Mouse (Mus musculus): ENCODE data around the gene Cyp2e1. TPM values are rescaled to one million over a fixed set of nuclear protein-coding genes. Genes with fewer than 3 reads are reported as not detected.
"Not testable (repeated sequence)": the region's sequence is repeated elsewhere in the genome, so short reads cannot be mapped to it uniquely, and the experiment has no call there.

Cyp2e1 gene
- polyA plus RNA-seq, 1 experiment from 2014 or later: not detected

GRCm38 (mm10) chr7:140756151-140756854 lies 7.2 kb upstream of the Cyp2e1 start:
- WGBS: 66% methylated on average over 4 of the region's 4 CpGs
- no peak overlapping the region for H3K4me2 ChIP-seq (ENCODE audit: low read depth, low read length)
- ATAC-seq (ENCODE audit: insufficient read depth, low FRiP score): no peak
- H3K9me3 ChIP-seq (replicated peaks; ENCODE audit: control insufficient read depth, low read length): no peaks in the 10 kb centered on the region
- no peaks in the 10 kb centered on the region for H3K27me3 ChIP-seq (ENCODE audit: control insufficient read depth, insufficient read depth, low read length)
- H3K9ac ChIP-seq (ENCODE audit: low read length): no peak overlapping the region
- no peaks in the 10 kb centered on the region for H3K36me3 ChIP-seq (ENCODE audit: control insufficient read depth, insufficient read depth, low read length)
- no peak overlapping the region for H3K27ac ChIP-seq (ENCODE audit: low read length)
- H3K4me3 ChIP-seq (replicated peaks; ENCODE audit: low read length): no peak overlapping the region
- no peaks in the 10 kb centered on the region for H3K4me1 ChIP-seq (ENCODE audit: control insufficient read depth, insufficient read depth, low read length)

- no peak overlapping the region for H3K4me2 ChIP-seq (ENCODE audit: low read depth, low read length)
- H3K27ac ChIP-seq (ENCODE audit: low read length): no peak overlapping the region
- no peak for ATAC-seq (ENCODE audit: insufficient read depth, low FRiP score)
- no peaks in the 10 kb centered on the region for H3K9me3 ChIP-seq (replicated peaks; ENCODE audit: control insufficient read depth, low read length)
- no peaks in the 10 kb centered on the region for H3K27me3 ChIP-seq (ENCODE audit: control insufficient read depth, insufficient read depth, low read length)
- no peak overlapping the region for H3K4me3 ChIP-seq (replicated peaks; ENCODE audit: low read length)
- H3K4me1 ChIP-seq (ENCODE audit: control insufficient read depth, insufficient read depth, low read length): no peaks in the 10 kb centered on the region
- H3K9ac ChIP-seq (ENCODE audit: low read length): no peak overlapping the region
- H3K36me3 ChIP-seq (ENCODE audit: control insufficient read depth, insufficient read depth, low read length): no peaks in the 10 kb centered on the region
These were observed 2.9 kb upstream of the Cyp2e1 start for GRCm38 (mm10) chr7:140760647-140761046.

- H3K4me1 ChIP-seq (ENCODE audit: control insufficient read depth, insufficient read depth, low read length); H3K9ac ChIP-seq (ENCODE audit: low read length); H3K27me3 ChIP-seq (ENCODE audit: control insufficient read depth, insufficient read depth, low read length); H3K4me3 ChIP-seq (replicated peaks; ENCODE audit: low read length); H3K36me3 ChIP-seq (ENCODE audit: control insufficient read depth, insufficient read depth, low read length); ATAC-seq (ENCODE audit: insufficient read depth, low FRiP score); H3K4me2 ChIP-seq (ENCODE audit: low read depth, low read length); H3K9me3 ChIP-seq (replicated peaks; ENCODE audit: control insufficient read depth, low read length); H3K27ac ChIP-seq (ENCODE audit: low read length): not testable (repeated sequence)
- 65% methylated on average over 1 of the region's 1 CpGs for WGBS
These were observed 1.9 kb downstream of the Cyp2e1 start for GRCm38 (mm10) chr7:140765391-140765790.

- no peaks in the 10 kb centered on the region for H3K27me3 ChIP-seq (ENCODE audit: control insufficient read depth, insufficient read depth, low read length)
- H3K36me3 ChIP-seq (ENCODE audit: control insufficient read depth, insufficient read depth, low read length): no peaks in the 10 kb centered on the region
- H3K4me3 ChIP-seq (replicated peaks; ENCODE audit: low read length): no peak overlapping the region
- no peak overlapping the region for H3K4me2 ChIP-seq (ENCODE audit: low read depth, low read length)
- ATAC-seq (ENCODE audit: insufficient read depth, low FRiP score): no peak
- H3K9ac ChIP-seq (ENCODE audit: low read length): no peak overlapping the region
- no peaks in the 10 kb centered on the region for H3K4me1 ChIP-seq (ENCODE audit: control insufficient read depth, insufficient read depth, low read length)
- 67% methylated on average over 12 of the region's 12 CpGs for WGBS
- no peaks in the 10 kb centered on the region for H3K9me3 ChIP-seq (replicated peaks; ENCODE audit: control insufficient read depth, low read length)
- H3K27ac ChIP-seq (ENCODE audit: low read length): no peak overlapping the region
These were observed 2.6 kb downstream of the Cyp2e1 start for GRCm38 (mm10) chr7:140765888-140766739.

- no peak for ATAC-seq (ENCODE audit: insufficient read depth, low FRiP score)
- Histone ChIP-seq H3K27me3 (ENCODE audit: control insufficient read depth, insufficient read depth, low read length) (no peaks in the 10 kb centered on the region), H3K36me3 (ENCODE audit: control insufficient read depth, insufficient read depth, low read length) (no peaks in the 10 kb centered on the region), H3K27ac (ENCODE audit: low read length) (no peak overlapping the region), H3K4me3 (replicated peaks; ENCODE audit: low read length) (no peak overlapping the region), H3K4me2 (ENCODE audit: low read depth, low read length) (no peak overlapping the region), H3K9me3 (replicated peaks; ENCODE audit: control insufficient read depth, low read length) (no peaks in the 10 kb centered on the region), H3K9ac (ENCODE audit: low read length) (no peak overlapping the region), H3K4me1 (ENCODE audit: control insufficient read depth, insufficient read depth, low read length) (no peaks in the 10 kb centered on the region)
- 77% methylated on average over 4 of the region's 4 CpGs for WGBS
These were observed 17.0 kb downstream of the Cyp2e1 start for GRCm38 (mm10) chr7:140780548-140780947.

- ATAC-seq (ENCODE audit: insufficient read depth, low FRiP score): no peak
- WGBS: 76% methylated on average over 33 of the region's 33 CpGs
- Histone ChIP-seq H3K27me3 (ENCODE audit: control insufficient read depth, insufficient read depth, low read length) (no peaks in the 10 kb centered on the region), H3K36me3 (ENCODE audit: control insufficient read depth, insufficient read depth, low read length) (no peaks in the 10 kb centered on the region), H3K27ac (ENCODE audit: low read length) (no peak within 1 kb of the TSS), H3K4me3 (replicated peaks; ENCODE audit: low read length) (no peak within 1 kb of the TSS), H3K4me2 (ENCODE audit: low read depth, low read length) (no peak within 1 kb of the TSS), H3K4me1 (ENCODE audit: control insufficient read depth, insufficient read depth, low read length) (no peaks in the 10 kb centered on the region), H3K9me3 (replicated peaks; ENCODE audit: control insufficient read depth, low read length) (no peaks in the 10 kb centered on the region), H3K9ac (ENCODE audit: low read length) (no peak within 1 kb of the TSS)
These were observed 24.0 kb downstream of the Cyp2e1 start, which contains the start of gene Syce1 for GRCm38 (mm10) chr7:140787406-140788052. Gene Syce1 (minus strand): TSS chr7:140787852.

- Histone ChIP-seq H3K27ac (ENCODE audit: low read length) (no peak overlapping the region), H3K4me2 (ENCODE audit: low read depth, low read length) (no peak overlapping the region), H3K27me3 (ENCODE audit: control insufficient read depth, insufficient read depth, low read length) (no peaks in the 10 kb centered on the region), H3K9ac (ENCODE audit: low read length) (no peak overlapping the region), H3K4me3 (replicated peaks; ENCODE audit: low read length) (no peak overlapping the region), H3K36me3 (ENCODE audit: control insufficient read depth, insufficient read depth, low read length) (no peaks in the 10 kb centered on the region), H3K4me1 (ENCODE audit: control insufficient read depth, insufficient read depth, low read length) (no peaks in the 10 kb centered on the region), H3K9me3 (replicated peaks; ENCODE audit: control insufficient read depth, low read length) (no peaks in the 10 kb centered on the region)
- 83% methylated on average over 7 of the region's 7 CpGs for WGBS
- no peak for ATAC-seq (ENCODE audit: insufficient read depth, low FRiP score)
These were observed 24.5 kb downstream of the Cyp2e1 start for GRCm38 (mm10) chr7:140788053-140788435.

- 48% methylated on average over 4 of the region's 4 CpGs for WGBS
These were observed 30.0 kb downstream of the Cyp2e1 start for GRCm38 (mm10) chr7:140793541-140793940.

GRCm38 (mm10) chr7:140797619-140798018 lies 34.1 kb downstream of the Cyp2e1 start:
- H3K27me3 ChIP-seq (ENCODE audit: control insufficient read depth, insufficient read depth, low read length): no peaks in the 10 kb centered on the region
- no peak overlapping the region for H3K4me3 ChIP-seq (replicated peaks; ENCODE audit: low read length)
- no peak overlapping the region for H3K4me2 ChIP-seq (ENCODE audit: low read depth, low read length)
- H3K9me3 ChIP-seq (replicated peaks; ENCODE audit: control insufficient read depth, low read length): no peaks in the 10 kb centered on the region
- no peaks in the 10 kb centered on the region for H3K4me1 ChIP-seq (ENCODE audit: control insufficient read depth, insufficient read depth, low read length)
- ATAC-seq (ENCODE audit: insufficient read depth, low FRiP score): no peak
- WGBS: 83% methylated on average over 3 of the region's 3 CpGs
- no peak overlapping the region for H3K9ac ChIP-seq (ENCODE audit: low read length)
- no peaks in the 10 kb centered on the region for H3K36me3 ChIP-seq (ENCODE audit: control insufficient read depth, insufficient read depth, low read length)
- H3K27ac ChIP-seq (ENCODE audit: low read length): no peak overlapping the region

More at GRCm38 (mm10) chr7:140793541-140793940, 30.0 kb downstream of the Cyp2e1 start:
- H3K4me1 ChIP-seq (ENCODE audit: control insufficient read depth, insufficient read depth, low read length): no peaks in the 10 kb centered on the region
- no peak overlapping the region for H3K4me3 ChIP-seq (replicated peaks; ENCODE audit: low read length)
- H3K36me3 ChIP-seq (ENCODE audit: control insufficient read depth, insufficient read depth, low read length): no peaks in the 10 kb centered on the region
- H3K9ac ChIP-seq (ENCODE audit: low read length): no peak overlapping the region
- ATAC-seq (ENCODE audit: insufficient read depth, low FRiP score): no peak
- H3K9me3 ChIP-seq (replicated peaks; ENCODE audit: control insufficient read depth, low read length): no peaks in the 10 kb centered on the region
- H3K4me2 ChIP-seq (ENCODE audit: low read depth, low read length): no peak overlapping the region
- H3K27me3 ChIP-seq (ENCODE audit: control insufficient read depth, insufficient read depth, low read length): no peaks in the 10 kb centered on the region
- H3K27ac ChIP-seq (ENCODE audit: low read length): no peak overlapping the region
